Mouse (Mus musculus) intestine, embryonic 16.5 days (tissue): ENCODE measurements around the gene Gm11027. TPM values are rescaled to one million over a fixed set of nuclear protein-coding genes. Genes with fewer than 3 reads are reported as not detected.

Experiments used
- ATAC-seq: fragments of 200-750 bp; cut with Nextera tagmentation; 2 replicates; pipeline ENCODE4 v1.8.0; 2017; ENCODE audit warnings: moderate TSS enrichment, moderate library complexity
- H3K27ac ChIP-seq: fragments of 300-500 bp; sonication (generic); 2 replicates; pipeline ENCODE4 v1.5.1; 2014; ENCODE audit warnings: mild to moderate bottlenecking, low read length
- H3K27me3 ChIP-seq: fragments of 300-500 bp; sonication (generic); replicated peaks from 2 replicates; pipeline ENCODE4 v1.6.1; 2014; ENCODE audit warnings: low read length, control low read depth, mixed read lengths; ENCODE audit not compliant: control insufficient read depth, insufficient read depth
- H3K36me3 ChIP-seq: fragments of 300-500 bp; sonication (generic); 2 replicates; pipeline ENCODE4 v1.6.1; 2014; ENCODE audit warnings: low read length, control low read depth; ENCODE audit not compliant: control insufficient read depth, insufficient read depth
- H3K4me1 ChIP-seq: fragments of 300-500 bp; sonication (generic); 2 replicates; pipeline ENCODE4 v1.6.1; 2014; ENCODE audit warnings: low read length, control low read depth, mixed read lengths; ENCODE audit not compliant: control insufficient read depth, insufficient read depth
- H3K4me2 ChIP-seq: fragments of 300-500 bp; sonication (generic); 2 replicates; pipeline ENCODE4 v1.6.1; 2014; ENCODE audit warnings: low read depth, low read length, control low read depth
- H3K4me3 ChIP-seq: fragments of 300-500 bp; sonication (generic); 2 replicates; pipeline ENCODE4 v1.5.1; 2014; ENCODE audit warnings: mild to moderate bottlenecking, low read length
- H3K9ac ChIP-seq: fragments of 300-500 bp; sonication (generic); 2 replicates; pipeline ENCODE4 v1.6.1; 2014; ENCODE audit warnings: low read depth, low read length
- H3K9me3 ChIP-seq: fragments of 300-500 bp; sonication (generic); 2 replicates; pipeline ENCODE4 v1.6.1; 2016; ENCODE audit warnings: low read length, control low read depth; ENCODE audit not compliant: control insufficient read depth
- WGBS: fragments of 180-500 bp; shearing (Covaris S2); extraction: QIAGEN DNeasy Blood & Tissue Kit; methylation state at CpG from one replicate; pipeline ENCODE4 v1.1.7; 2014; 5-methylcytosine and 5-hydroxymethylcytosine counted together
- polyA plus RNA-seq: library from polyadenylated mRNA; unstranded; fragments of >200 nt; fragmentation: Nextera tagmentation; extraction: Ambion mirVana; gene quantifications from 2 replicates; pipeline ENCODE4 v1.2.1, GENCODE M21; 2015

Gene Gm11027
- polyA plus RNA-seq, 1 experiment from 2014 or later, result not detected

DNA sequence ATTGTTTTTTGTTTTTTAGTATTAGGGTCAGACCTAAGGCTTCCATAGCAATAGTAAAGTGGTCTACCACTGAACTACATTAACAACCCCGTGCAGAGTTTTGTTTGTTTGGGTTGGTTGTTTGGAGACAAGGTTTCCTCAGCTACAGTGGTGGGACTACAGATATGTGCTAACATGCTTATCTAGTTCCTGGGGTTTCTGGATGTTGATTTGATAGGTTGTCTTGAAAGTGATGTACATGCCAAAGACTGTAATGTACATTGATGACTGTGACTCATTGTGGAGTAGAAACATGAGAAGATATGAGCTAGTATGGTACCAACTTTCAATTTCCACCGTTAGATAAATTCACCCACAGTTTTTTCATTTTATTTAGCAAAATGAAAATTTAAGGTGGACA lies 8.3 kb downstream of the Gm11027 start:
- no peak overlapping the region for H3K9ac ChIP-seq
- no peak for ATAC-seq
- H3K4me2 ChIP-seq, result 0 out of 2 replicates have a peak overlapping the region, but pooled peaks have one; percentile 6
- H3K27ac ChIP-seq, result no peak overlapping the region
- no peak overlapping the region for H3K4me3 ChIP-seq
- no peaks in the 10 kb centered on the region for H3K9me3 ChIP-seq
- no peaks in the 10 kb centered on the region for H3K36me3 ChIP-seq
- peaks cover 4% of the 10 kb centered on the region; the same call in 1 of the 2 replicates for H3K4me1 ChIP-seq
- 72% methylated on average over 2 of the region's 2 CpGs for WGBS
- no peaks in the 10 kb centered on the region for H3K27me3 ChIP-seq

DNA sequence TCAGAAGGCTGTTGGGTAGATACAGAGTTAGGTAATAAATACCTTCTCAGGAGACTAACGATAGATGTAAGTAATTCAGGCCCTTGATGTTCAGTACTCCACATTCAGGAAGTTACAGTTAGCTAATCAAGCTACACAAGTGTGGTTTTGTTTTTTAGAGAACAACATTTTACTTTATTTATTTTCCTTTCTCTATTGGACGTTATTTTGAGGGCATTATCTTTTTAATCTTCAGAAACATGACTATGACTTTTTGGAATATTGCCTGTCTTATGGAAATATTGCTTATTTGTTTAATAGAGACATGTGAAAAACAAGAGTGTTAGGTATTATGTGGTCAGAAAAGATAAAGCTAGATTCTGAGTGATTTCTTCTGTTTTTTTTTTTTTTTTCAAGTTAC lies 18.0 kb downstream of the Gm11027 start:
- ATAC-seq, result no peak
- Histone ChIP-seq H3K36me3 (no peaks in the 10 kb centered on the region), H3K4me2 (no peak overlapping the region), H3K9ac (no peak overlapping the region), H3K27me3 (no peaks in the 10 kb centered on the region), H3K4me1 (0 out of 2 replicates have a peak, but pooled peaks cover 2% of the 10 kb centered on the region), H3K9me3 (no peaks in the 10 kb centered on the region), H3K27ac (no peak overlapping the region), H3K4me3 (no peak overlapping the region)
- WGBS, result 55% methylated on average over 2 of the region's 2 CpGs

GRCm38 (mm10) chr12:116293599-116294292 lies 18.6 kb downstream of the Gm11027 start:
- Histone ChIP-seq H3K4me1 (0 out of 2 replicates have a peak, but pooled peaks cover 2% of the 10 kb centered on the region), H3K9ac (no peak overlapping the region), H3K4me3 (no peak overlapping the region), H3K27me3 (no peaks in the 10 kb centered on the region), H3K27ac (no peak overlapping the region), H3K9me3 (no peaks in the 10 kb centered on the region), H3K36me3 (no peaks in the 10 kb centered on the region), H3K4me2 (no peak overlapping the region)
- 56% methylated on average over 4 of the region's 4 CpGs for WGBS
- ATAC-seq, result no peak

GRCm38 (mm10) chr12:116299906-116300305 lies 24.7 kb downstream of the Gm11027 start:
- 80% methylated on average over 2 of the region's 2 CpGs for WGBS
- peak; percentile 96 for ATAC-seq
- H3K4me2 ChIP-seq, result no peak overlapping the region

DNA sequence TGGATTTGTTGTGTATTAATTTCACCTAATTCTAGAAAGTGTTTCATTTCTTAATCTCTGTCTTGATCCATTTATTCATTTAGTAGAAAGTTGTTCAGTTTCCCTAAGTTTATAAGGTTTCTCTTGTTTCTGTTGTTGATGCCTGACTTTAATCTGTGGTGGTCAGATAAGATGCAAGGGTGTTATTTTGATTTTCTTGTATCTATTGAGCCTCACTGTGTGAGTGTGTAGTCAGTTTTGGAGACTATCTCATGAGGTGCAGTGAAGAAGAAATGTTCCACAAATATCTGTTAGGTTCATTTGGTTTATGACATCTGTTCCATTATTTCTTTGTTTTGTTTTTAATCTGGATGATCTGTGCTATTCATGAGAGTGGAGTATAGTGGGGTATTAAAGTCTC lies 27.0 kb downstream of the Gm11027 start:
- Histone ChIP-seq H3K9ac (no peak overlapping the region), H3K27ac (no peak overlapping the region), H3K4me2 (no peak overlapping the region), H3K4me1 (0 out of 2 replicates have a peak, but pooled peaks cover 2% of the 10 kb centered on the region), H3K9me3 (no peaks in the 10 kb centered on the region), H3K4me3 (no peak overlapping the region), H3K27me3 (no peaks in the 10 kb centered on the region), H3K36me3 (no peaks in the 10 kb centered on the region)
- no peak for ATAC-seq

More at GRCm38 (mm10) chr12:116299906-116300305, 24.7 kb downstream of the Gm11027 start:
- H3K9ac ChIP-seq, result no peak overlapping the region
- no peaks in the 10 kb centered on the region for H3K36me3 ChIP-seq
- H3K4me3 ChIP-seq, result no peak overlapping the region
- H3K4me1 ChIP-seq, result 0 out of 2 replicates have a peak, but pooled peaks cover 2% of the 10 kb centered on the region
- no peak overlapping the region for H3K27ac ChIP-seq
- no peaks in the 10 kb centered on the region for H3K9me3 ChIP-seq
- no peaks in the 10 kb centered on the region for H3K27me3 ChIP-seq

DNA sequence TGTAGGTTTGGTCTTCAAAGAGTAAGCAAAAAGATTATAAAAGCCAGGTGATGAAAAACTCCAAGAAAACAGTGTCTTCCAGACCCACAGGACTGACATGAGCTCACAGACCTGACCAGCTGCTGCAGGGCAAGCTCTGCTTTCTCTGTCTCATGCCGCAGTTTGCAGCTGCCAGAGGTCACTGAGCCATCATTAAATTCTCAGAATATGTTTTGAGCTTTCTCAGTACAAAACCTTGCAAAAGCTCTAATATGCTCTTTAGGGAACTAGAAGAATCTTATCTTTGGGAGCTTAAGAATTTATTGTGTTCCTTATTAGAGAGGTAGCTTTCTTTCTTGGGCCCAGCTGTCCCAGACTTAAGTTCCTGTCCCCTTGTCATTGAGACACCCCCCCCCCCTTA lies 30.9 kb downstream of the Gm11027 start:
- Histone ChIP-seq H3K9me3 (no peaks in the 10 kb centered on the region), H3K27me3 (no peaks in the 10 kb centered on the region), H3K9ac (no peak overlapping the region), H3K27ac (no peak overlapping the region), H3K4me3 (no peak overlapping the region), H3K4me2 (no peak overlapping the region), H3K4me1 (no peaks in the 10 kb centered on the region), H3K36me3 (no peaks in the 10 kb centered on the region)
- no peak for ATAC-seq
- 43% methylated on average over 1 of the region's 1 CpGs for WGBS

GRCm38 (mm10) chr12:116307870-116308269 lies 32.7 kb downstream of the Gm11027 start:
- ATAC-seq, result no peak
- Histone ChIP-seq H3K4me3 (no peak overlapping the region), H3K27ac (no peak overlapping the region), H3K36me3 (no peaks in the 10 kb centered on the region), H3K4me1 (no peaks in the 10 kb centered on the region), H3K4me2 (no peak overlapping the region), H3K9ac (no peak overlapping the region), H3K9me3 (no peaks in the 10 kb centered on the region), H3K27me3 (no peaks in the 10 kb centered on the region)
- 83% methylated on average over 3 of the region's 3 CpGs for WGBS

DNA sequence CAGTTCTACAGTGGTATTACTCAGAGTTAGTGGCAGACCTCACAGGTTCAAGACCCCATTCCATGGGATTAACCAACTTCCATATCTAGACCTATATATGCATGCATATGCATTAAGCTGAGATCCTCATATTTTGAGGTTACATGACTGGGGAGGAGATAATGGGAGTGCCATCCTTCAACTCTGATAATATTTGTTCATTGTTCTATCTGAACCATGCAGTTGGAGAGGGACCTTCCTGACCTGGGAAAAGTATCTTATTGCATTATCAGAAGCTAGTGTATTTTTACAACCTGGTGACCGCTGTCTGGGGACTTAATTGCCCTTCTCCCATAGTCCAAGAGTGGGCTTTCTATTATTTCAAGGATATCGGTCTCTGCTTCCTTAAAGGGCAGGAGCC lies 33.4 kb downstream of the Gm11027 start:
- H3K36me3 ChIP-seq, result no peaks in the 10 kb centered on the region
- H3K4me2 ChIP-seq, result no peak overlapping the region
- H3K4me3 ChIP-seq, result no peak overlapping the region
- WGBS, result 53% methylated on average over 2 of the region's 2 CpGs
- H3K27ac ChIP-seq, result no peak overlapping the region
- no peak overlapping the region for H3K9ac ChIP-seq
- no peaks in the 10 kb centered on the region for H3K9me3 ChIP-seq
- H3K27me3 ChIP-seq, result no peaks in the 10 kb centered on the region
- H3K4me1 ChIP-seq, result no peaks in the 10 kb centered on the region
- no peak for ATAC-seq

GRCm38 (mm10) chr12:116313816-116314215 lies 38.6 kb downstream of the Gm11027 start:
- H3K4me2 ChIP-seq, result no peak overlapping the region
- H3K9me3 ChIP-seq, result no peaks in the 10 kb centered on the region
- H3K4me3 ChIP-seq, result no peak overlapping the region
- no peaks in the 10 kb centered on the region for H3K36me3 ChIP-seq
- ATAC-seq, result no peak
- 89% methylated on average over 1 of the region's 1 CpGs for WGBS
- H3K9ac ChIP-seq, result no peak overlapping the region
- H3K27ac ChIP-seq, result no peak overlapping the region
- no peaks in the 10 kb centered on the region for H3K27me3 ChIP-seq
- no peaks in the 10 kb centered on the region for H3K4me1 ChIP-seq

DNA sequence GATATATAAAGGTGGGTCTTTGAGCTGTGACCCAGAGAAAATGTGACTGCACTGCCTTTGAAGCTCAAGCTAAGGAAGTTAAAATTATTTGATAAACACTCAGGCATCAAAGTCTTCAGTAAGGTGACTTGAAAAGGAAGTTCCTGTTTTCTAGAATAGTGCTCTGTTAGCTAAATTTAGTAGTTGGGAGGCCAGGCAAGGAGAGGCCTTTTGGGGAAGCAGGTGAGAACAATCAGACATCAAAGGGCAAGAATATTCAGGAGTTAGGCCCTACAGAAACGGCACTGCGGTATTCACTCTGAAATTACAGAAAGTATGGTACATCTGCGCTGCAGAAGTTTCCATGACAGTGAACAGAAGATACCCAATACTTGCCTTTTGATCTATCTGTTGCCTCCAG lies 40.3 kb downstream of the Gm11027 start:
- H3K27me3 ChIP-seq, result no peaks in the 10 kb centered on the region
- ATAC-seq, result no peak
- H3K27ac ChIP-seq, result no peak overlapping the region
- no peaks in the 10 kb centered on the region for H3K36me3 ChIP-seq
- 86% methylated on average over 3 of the region's 3 CpGs for WGBS
- no peak overlapping the region for H3K4me3 ChIP-seq
- H3K4me2 ChIP-seq, result no peak overlapping the region
- no peak overlapping the region for H3K9ac ChIP-seq
- no peaks in the 10 kb centered on the region for H3K9me3 ChIP-seq
- no peaks in the 10 kb centered on the region for H3K4me1 ChIP-seq
